Mouse (Mus musculus): ENCODE results near the gene Slc36a3.

The Slc36a3 gene

DNA sequence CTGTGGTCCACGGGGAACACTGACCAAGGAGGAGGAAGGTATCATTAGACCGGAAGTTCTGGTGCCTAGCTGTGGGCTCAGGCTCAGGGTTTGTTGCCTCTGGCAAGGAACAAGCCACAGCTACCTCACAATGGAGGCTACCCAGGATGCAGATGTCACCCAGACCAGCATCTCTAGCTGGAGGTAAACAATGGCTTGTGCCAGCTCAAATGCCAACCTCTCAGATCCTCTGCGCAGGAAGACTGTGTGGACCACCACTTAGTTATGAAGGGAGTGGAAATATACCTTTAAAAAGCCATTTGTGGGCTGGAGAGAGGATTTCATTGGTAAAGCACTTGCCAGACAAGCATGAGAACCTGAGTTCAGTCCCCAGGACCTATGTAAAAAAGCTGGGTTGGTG lies at the start of gene Slc36a3:
TSS of gene Slc36a3 (minus strand) at position 101 of the 400 bp plus-strand sequence.
- DNase-seq (ENCODE audit: low read depth, low spot score), result no peak

DNA sequence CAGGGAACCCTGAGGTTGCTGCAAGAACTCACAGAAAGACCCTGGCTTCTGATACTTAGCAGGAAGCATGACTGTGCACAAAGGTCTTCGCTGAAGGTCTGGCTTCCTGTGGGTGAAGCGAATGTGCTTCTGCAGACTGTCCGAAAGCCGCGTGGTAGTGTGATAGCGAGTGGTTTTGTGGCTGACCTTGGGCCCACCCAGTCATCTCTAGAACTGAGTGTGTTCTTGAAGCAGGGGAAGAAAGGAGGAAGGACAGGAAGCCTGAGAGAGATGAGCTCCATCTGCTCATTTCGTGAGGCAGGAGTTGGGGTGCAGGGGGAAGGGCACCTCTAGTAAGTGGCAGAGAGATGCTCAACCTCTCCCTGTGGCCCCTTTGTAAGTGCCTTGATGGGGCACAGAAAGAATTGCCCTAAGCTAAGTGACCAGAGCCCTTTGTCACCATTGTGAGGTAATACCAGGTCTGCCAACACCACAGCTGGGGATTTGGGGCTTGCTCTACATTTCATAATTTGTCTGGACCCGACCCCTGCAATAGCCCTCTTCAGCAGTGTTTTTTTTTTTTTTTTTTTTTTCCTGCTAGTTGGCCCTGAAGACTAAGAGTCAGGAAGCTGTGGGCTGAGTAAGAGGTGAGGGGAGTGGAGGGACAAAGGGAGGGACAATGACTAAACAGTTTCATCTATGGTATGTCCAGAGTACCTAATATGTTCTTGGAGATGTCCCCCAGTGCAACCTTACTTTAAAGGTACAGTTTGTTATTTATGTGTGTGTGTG lies 46.4 kb upstream of the Slc36a3 start:
- DNase-seq (ENCODE audit: low read depth, low spot score), result no peak

DNA sequence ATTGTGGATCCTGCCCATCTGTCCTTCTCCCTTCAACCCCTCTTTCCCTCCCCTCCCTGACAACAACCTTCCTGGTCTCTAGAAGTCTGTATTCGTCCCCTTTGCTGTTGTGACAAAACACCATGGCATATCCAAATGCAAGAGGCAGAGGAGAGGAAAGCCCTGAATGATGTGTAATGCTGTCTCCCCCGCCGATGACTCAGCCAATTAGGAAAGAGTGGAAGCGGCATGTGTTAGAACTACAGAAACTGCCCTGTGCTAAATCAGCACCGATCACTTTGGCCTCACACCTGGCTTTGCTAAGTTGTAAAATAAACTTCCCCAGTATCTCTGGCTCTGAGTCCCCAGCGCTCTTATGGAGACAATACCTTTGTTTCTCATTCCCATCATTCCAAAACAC lies 45.6 kb upstream of the Slc36a3 start:
- DNase-seq (ENCODE audit: low read depth, low spot score), result no peak

DNA sequence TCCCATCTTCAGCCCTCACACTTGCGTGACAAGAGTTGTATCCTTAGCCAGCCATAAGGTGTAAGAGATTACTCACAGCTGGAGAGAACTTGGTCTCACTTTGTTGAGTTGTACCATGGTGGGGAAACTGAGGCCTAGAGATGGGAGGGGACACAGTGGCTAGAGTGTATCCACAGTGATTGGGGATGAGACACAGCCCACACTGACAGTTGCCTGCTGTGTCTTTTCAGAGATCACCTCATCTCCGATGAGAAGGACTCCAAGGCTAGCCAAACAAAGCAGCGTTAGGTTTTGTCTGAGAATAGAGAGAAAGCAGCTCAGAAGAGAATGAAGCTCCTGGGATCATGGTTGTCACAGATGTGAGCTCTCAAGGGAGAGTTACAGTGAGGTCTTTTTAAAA lies 38.7 kb upstream of the Slc36a3 start:
- DNase-seq (ENCODE audit: low read depth, low spot score), result no peak

DNA sequence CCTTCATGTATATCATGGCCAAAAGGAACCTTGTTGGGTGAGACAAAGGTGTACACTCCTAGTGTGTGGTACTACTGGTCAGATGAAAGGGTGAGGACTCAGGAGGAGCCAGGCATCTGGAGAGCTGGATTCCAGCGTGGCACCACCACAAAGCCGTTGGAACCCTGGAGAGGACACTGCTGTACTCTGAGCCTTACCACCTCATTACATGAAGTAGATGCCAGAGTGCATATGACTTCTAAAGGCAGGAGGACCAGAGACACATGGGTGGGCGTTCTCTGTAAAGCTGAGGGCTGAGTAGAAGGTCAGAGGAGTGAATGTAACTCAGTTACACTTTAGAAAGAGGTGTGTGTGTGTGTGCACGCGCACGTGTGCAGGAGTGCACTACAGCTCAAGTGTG lies 36.3 kb upstream of the Slc36a3 start:
- no peak for DNase-seq (ENCODE audit: low read depth, low spot score)

DNA sequence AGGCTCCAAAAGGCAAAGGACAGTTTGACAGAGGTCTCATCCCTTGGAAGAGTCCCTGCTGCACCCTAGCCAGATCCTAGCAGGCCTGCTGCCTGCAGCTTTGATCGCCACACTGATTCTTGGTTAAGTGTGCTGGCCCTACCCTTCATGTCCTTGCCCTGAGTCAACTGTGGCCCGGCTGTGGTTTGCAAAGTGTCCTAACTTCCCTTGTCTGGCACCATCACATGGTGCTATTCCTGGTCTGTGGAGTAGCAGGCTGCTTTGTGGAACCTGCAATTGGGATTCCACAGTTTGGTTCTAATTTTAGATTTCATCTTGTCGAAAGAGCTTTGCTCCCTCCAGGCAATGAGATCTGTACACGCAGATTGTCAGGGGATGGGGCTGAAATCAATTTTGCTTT lies 35.8 kb upstream of the Slc36a3 start:
- DNase-seq (ENCODE audit: low read depth, low spot score), result no peak

DNA sequence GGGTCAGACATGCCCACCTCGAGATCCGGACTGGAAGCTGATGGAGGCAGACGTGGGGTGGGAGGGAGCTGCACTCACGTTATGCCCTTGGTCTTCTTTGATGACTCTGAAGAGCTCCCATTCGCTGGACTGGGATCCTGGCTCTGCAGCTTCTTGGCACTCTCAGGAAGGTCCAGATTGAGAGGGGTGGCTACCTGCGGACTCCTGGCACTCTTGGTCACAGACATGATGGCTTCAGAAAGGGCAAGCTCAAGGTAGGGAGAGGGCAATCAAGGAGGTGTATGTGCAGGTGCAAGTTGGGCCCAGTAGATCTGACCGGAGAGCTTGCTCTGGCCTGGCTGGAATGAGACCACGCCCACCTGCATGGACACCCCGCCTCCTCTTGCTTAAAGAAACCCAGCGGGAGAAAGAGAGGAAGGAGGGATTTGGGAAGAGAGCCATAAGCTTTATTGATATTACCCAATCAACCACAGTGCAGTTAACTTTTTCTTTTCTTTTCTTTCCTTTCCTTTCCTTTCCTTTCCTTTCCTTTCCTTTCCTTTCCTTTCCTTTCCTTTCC lies 33.3 kb upstream of the Slc36a3 start, which contains the start of gene Slc36a2:
TSS of gene Slc36a2 (minus strand) at position 345 of the 559 bp plus-strand sequence.
- no peak for DNase-seq (ENCODE audit: low read depth, low spot score)

DNA sequence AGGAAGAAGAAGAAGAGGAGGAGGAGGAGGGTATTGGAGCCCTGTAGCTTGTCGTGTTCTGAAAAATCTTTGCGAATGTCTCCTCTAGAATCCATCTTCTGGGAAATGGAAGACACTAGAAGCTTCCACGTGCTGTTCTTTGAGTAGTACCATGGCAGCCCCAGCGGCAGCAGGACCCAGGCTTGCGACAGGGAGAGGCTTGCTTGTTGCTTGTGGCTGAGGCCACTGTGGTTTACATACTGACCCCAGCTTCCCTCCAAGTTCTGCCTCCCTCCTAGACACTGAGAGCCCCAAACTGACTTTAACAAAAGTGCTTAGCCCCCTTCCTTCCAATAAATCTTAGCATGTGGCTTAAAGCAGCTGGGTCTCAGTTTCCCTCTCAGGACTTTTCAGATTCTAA lies 32.7 kb upstream of the Slc36a3 start:
- no peak for DNase-seq (ENCODE audit: low read depth, low spot score)

DNA sequence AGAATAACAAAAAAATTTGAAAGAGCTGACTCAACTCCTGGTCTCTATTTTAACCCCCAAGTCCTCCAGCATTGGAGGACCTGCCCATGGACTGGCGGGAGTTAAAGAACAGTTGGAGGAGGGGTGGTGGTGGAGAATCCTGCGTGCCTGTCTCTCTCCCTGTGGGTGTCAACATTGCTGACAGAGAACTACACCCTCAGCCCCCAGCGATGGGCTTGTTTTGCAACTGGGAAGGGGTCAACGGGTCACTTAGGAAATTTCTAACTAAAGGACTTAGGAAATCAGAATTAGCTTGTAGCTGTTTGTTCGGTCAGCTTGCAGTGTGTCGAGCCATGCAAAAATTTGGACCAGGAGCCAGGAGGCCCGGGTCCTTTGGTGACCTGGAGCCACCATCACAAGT lies 31.6 kb upstream of the Slc36a3 start:
- DNase-seq (ENCODE audit: low read depth, low spot score), result no peak

DNA sequence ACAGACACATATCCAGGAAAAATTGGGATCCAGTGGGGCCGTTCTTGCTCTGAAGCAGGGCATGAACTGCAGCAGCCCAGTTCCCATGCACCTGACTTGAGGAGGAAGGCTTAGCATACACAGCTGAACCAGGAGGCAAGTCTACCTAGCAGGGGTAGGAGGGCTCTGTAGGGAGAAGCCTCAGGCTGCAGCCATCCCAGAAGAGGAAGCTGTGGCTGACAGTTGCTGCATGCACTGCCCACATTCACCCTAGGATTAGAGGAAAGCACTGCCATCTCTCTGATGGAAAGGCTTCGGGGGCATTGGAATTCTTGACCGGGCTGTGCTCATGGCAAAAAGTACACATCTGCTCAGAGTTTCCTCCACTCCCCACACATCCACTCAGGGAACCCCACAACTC lies 28.3 kb upstream of the Slc36a3 start:
- DNase-seq (ENCODE audit: low read depth, low spot score), result no peak

DNA sequence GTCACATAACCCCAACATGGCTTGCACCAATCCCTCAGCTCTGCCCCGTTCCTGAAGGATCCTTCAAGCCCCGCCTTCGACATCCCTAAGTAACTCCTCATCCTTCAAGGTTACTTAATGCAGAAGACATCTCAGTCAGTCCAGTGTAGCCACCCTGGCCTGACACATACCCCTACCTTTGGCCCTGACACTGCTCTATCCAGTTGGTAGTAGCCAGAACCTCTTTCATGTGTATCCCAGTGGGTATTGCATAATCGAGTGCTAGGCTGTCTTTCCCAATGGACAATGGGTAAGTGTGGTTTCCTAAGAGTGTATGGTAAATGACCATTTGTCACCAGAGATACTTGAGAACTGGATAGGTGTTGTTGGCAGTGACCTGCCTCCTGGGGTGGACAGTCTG lies 27.3 kb upstream of the Slc36a3 start:
- no peak for DNase-seq (ENCODE audit: low read depth, low spot score)

DNA sequence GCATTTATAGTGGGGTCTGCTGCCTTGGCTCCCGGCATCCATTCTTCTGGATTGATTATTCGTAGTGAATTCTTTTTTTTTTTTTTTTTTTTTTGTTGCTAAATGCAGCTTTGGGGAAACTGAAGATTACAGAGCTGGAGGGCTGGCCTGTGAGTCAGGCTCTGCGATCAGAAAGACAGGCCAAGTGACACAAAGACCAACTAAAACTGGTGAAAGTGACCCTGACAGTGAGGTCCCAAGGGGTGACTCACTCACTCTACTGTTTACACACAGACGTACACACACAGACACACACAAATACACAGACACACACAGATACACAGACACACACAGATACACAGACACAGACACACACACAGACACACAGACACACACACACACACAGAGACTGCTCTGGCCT lies 19.0 kb upstream of the Slc36a3 start:
- no peak for DNase-seq (ENCODE audit: low read depth, low spot score)

DNA sequence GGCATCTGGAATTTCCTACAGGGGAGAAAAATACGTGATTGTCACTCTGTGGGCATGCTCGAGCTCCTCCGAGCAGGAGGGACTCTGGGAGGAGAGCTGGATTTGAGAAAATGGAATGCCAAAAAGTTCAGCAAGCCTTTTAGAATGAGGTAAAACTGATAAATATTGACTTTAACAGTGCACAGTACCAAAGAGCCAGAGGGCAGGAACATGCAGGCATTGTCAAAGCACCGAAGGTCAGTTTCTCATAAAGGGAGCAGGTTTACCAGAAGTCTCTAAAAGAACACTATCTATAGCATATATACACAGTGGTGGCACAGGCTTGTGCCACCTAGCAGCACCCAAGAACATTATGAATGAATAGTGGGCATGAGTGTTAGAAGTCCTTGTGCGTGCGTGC lies 17.4 kb upstream of the Slc36a3 start:
- DNase-seq (ENCODE audit: low read depth, low spot score), result no peak

DNA sequence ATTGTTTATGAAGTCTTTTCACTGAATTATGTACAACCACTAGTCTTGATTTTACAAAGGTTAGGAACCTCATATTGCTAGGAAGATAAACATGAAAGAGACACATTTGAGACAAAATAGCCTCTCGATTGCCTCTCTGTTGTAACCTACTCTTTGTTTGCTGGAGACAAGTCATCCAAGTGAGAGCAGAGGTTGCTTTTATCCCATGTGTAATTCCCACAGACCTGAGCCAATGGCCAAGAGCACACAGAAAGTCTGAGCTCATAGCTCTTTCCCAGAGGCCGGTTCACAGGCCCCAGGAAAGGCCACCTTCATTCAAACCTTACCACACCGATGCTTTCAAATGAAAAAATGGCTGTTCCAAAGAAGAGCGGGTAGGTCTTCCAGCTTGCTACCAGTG lies 17.0 kb upstream of the Slc36a3 start:
- DNase-seq (ENCODE audit: low read depth, low spot score), result no peak

DNA sequence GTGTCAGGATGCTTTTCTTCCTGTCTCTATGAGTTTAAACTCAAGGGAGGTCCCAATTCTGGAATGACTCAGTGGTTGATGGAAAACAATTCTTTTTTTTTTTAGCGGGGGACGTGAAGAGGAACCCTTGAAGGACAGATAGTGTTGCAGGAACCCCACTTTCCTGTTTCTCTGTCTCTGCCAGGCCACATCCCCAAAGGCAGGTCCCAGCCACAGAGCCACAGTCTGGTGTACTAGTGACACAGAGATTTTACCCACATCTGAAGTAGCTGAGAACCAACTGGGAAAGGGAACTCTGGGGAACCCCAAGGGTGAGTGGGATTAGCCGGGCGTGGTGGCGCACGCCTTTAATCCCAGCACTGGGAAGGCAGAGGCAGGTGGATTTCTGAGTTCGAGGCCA lies 14.2 kb upstream of the Slc36a3 start:
- DNase-seq (ENCODE audit: low read depth, low spot score), result no peak

DNA sequence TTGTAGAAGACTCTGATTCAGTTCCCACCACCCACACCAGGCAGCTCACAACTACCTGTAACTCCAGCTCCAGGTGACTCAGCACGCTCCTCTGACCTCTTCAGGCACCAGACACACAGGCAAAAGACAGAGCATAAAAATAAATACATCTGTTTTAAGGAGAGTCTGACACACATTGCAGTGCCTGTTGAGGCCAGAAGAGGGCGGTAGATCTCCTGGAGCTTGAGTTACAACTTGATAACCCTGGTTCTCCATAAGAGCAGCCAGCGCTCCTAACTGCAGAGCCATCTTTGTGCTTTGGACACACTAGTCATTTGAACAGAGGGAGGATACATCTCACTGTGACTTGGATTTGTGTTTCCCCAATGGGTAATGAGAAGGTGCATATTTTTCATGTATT lies 13.2 kb upstream of the Slc36a3 start:
- DNase-seq (ENCODE audit: low read depth, low spot score), result peak; percentile 24

DNA sequence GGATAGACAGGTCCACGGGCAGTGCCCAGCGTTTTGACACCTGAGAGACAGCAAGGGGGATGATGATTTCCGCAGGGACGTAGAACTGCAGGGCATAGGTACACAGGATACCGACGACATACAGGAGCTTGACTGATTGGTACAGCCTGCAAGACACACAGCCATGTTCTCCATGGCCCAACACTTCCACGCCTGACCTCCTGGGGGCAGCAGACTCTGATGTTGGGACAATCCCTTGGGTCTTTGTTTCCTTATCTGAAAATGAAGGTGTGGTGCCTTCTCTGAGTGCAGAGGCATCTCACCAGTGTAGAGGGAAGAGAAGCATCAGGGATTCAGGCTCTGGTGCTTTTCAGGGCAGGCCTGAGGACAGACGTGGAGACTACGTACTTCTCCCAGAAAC lies 11.2 kb upstream of the Slc36a3 start:
- peak; percentile 17 for DNase-seq (ENCODE audit: low read depth, low spot score)

DNA sequence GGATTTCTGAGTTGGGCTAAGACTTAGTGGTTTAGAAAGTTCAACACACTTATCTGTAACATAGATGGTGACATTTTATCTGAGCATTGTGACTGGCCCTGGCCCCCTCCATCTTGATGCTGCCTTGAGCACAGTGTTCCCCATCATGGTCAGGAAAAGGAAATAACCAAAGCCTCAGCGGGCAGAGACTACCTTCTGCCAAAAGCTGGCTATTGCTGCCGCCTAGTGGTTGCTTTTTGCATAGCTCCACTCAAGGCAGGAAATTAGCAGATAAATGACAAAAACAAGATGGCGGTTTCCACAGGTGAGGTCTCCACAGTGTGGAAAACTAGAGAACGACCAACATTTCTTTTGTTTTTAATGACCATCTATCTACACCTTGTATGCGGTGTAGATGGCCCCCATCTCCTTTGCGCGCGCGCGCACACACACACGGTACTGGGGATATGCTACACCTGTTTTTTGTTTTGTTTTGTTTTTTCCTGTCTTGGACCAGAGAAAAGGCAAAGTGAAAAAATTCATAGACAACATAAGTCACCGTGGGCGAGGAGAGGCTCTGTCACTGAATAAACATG lies 7.4 kb upstream of the Slc36a3 start:
- DNase-seq (ENCODE audit: low read depth, low spot score), result peak; percentile 73

DNA sequence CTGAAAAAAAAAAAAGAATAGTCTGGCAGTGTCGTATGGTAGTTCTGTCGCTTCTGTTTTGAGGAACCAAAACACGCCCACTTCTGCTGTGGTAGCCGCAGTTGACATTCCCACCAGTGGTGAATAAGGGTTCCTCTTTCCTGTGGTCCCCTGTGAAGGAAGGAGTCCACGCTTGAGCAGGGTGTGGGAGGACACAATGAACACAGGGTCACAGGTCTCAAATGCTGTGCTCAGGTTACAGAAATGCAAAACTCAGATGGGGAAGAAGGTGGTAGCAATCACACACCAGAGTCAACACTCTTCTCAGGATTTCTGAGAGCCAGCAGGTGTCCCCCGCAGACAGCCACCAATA lies 3.5 kb upstream of the Slc36a3 start:
- DNase-seq (ENCODE audit: low read depth, low spot score), result no peak

DNA sequence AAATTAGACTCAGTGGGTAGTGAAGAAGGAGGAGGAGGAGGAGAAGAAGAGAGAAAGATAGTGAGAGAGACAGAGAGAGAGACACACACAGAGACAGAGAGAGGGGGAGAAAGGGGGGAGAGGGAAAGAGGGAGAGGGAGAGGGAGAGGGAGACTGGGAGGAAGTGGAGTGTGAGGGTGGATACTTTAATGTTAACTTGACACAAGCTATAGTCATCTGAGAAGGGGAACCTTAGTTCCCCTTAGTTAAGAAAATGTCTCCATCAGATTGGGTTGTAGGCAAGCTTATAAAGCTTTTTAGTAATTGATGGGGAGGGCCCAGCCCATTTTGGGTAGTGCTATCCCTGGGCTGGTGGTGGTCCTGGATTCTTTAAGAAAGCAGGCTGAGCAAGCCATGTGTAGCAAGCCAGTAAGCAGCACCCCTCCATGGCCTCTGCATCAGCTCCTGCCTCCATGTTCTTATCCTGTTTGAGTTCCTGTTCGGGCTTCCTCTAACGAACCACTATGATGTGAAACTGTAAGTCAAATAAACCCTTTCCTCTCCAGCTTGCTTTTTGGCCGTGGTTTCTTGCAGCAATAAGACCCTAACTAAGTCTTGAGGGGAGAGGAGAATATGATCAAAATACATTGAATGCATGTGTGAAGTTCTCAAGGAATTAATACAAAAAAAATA lies 3.0 kb upstream of the Slc36a3 start:
- DNase-seq (ENCODE audit: low read depth, low spot score), result no peak

DNA sequence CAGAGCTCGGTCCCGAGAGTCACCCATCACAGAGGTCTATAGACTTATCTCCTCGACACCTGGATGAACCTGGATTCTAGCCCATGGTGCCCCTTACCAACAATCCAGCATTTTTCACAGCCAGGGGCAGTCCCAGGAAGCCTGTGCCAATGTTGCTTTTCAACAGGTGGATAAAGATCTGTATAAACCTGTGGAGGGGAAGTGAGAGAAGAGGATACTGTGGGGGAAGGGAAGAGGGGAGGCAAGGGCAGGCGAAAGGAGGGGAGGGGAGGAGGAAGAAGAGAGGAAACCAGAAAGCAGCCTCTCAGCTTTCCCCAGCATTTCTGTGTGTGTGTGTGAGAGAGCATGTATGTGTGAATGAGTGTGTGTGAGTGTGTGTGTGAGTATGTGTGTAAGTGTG lies 3.0 kb downstream of the Slc36a3 start:
- no peak for DNase-seq (ENCODE audit: low read depth, low spot score)

DNA sequence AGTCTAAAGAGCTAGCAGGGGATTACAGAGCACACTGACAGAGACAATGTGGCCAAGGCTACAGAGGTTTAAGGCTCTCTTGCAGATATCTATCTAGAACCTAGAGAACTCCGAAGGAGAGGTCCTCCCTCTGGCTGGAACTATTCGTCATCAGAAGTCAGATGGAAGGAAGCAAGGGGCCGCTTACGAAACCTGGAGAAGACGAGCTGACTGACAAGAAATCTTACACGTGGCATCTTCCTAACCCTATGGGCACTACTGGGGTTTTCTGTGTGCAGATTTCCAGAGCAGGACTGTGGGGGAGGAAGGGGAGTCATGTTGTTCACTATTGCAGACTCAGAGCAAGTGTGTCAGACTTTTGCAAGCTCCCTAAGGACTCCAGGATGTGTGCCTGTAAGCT lies 4.1 kb downstream of the Slc36a3 start:
- DNase-seq (ENCODE audit: low read depth, low spot score), result no peak

DNA sequence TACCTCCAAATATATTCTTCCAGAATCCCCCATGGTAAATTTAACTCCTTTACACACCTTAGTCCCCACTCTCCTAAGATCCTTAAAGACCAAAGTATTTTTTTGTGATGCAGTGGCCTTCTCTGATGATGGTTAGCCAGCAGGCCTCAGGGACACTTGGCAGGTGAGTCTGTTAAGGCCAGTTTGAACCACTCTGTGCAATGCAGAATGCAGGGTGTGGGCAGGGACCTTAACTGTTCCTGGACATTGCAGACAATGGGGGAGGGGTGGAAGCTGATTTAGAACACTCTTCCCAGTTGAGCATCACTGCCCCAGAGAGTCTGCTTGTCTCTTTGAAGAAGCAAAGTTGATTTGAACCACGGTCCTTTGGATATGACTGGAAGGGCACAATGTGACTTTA lies 4.7 kb downstream of the Slc36a3 start:
- DNase-seq (ENCODE audit: low read depth, low spot score), result no peak
